Mouse (Mus musculus): Measurements from ENCODE around the gene Zfp512b. TPM values are rescaled to one million over a fixed set of nuclear protein-coding genes. Genes with fewer than 3 reads are reported as not detected.

Zfp512b gene
- polyA plus RNA-seq, 1 experiment from 2014 or later: 75.3 TPM

DNA sequence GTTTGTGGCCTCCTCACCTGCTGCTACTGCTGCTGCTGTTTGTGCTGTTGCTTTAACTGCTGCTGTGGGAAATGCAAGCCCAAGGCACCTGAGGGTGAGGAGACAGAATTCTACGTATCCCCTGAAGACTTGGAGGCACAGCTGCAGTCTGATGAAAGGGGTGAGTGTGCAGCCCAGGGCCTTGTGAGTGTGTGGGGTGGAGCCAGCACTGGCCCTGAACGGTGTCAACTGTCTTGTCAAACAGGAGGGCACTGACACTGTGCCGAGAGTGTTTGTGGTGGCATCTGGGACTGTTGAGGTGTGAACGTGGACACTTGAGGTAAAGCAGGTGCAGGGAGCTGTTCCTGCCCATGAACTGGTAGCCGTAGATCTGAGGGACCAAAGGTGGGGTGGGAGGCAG is 43.9 kb downstream of the Zfp512b start:
- Histone ChIP-seq H3K4me3 (replicated peaks; ENCODE audit: low read depth, low read length) (no peak overlapping the region), H3K27ac (replicated peaks; ENCODE audit: low read depth, low read length) (no peak overlapping the region), H3K9me3 (ENCODE audit: control insufficient read depth, low read length) (no peaks in the 10 kb centered on the region), H3K27me3 (ENCODE audit: control insufficient read depth, insufficient read depth, low read length) (no peaks in the 10 kb centered on the region), H3K4me1 (ENCODE audit: control insufficient read depth, insufficient read depth, low read length) (no peaks in the 10 kb centered on the region), H3K36me3 (ENCODE audit: control insufficient read depth, insufficient read depth, low read length) (peaks cover 77% of the 10 kb centered on the region), H3K9ac (replicated peaks; ENCODE audit: low read length) (no peak overlapping the region), H3K4me2 (ENCODE audit: low read length) (no peak overlapping the region)
- 90% methylated on average over 5 of the region's 5 CpGs for WGBS
- ATAC-seq (ENCODE audit: low FRiP score, low TSS enrichment) (no peak), DNase-seq (no peak)

DNA sequence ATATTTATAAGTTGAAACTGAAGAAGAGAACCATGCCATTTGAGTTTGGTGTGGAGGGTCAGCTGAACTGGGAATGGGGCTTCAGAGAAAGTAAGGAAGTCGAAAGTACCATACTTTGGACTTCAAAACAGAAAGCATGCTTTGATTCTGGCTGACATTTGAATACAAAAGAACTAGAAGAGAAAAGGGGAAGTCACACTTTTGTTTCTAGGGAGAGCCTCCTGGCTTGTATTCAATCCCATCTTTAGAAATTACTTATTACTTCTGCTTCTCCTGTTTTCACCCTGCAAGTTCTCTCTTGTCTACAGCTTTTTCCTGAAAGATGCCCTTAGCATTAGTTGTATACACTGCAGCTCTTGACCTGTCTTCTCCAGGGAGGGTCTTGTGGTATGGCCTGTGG is 44.4 kb downstream of the Zfp512b start:
- ATAC-seq (ENCODE audit: low FRiP score, low TSS enrichment) (no peak), DNase-seq (no peak)
- 81% methylated on average over 1 of the region's 1 CpGs for WGBS
- peaks cover 74% of the 10 kb centered on the region for H3K36me3 ChIP-seq (ENCODE audit: control insufficient read depth, insufficient read depth, low read length)
- no peak overlapping the region for H3K4me3 ChIP-seq (replicated peaks; ENCODE audit: low read depth, low read length)
- H3K4me2 ChIP-seq (ENCODE audit: low read length): no peak overlapping the region
- no peaks in the 10 kb centered on the region for H3K27me3 ChIP-seq (ENCODE audit: control insufficient read depth, insufficient read depth, low read length)
- H3K4me1 ChIP-seq (ENCODE audit: control insufficient read depth, insufficient read depth, low read length): no peaks in the 10 kb centered on the region
- H3K9ac ChIP-seq (replicated peaks; ENCODE audit: low read length): no peak overlapping the region
- no peak overlapping the region for H3K27ac ChIP-seq (replicated peaks; ENCODE audit: low read depth, low read length)
- no peaks in the 10 kb centered on the region for H3K9me3 ChIP-seq (ENCODE audit: control insufficient read depth, low read length)

DNA sequence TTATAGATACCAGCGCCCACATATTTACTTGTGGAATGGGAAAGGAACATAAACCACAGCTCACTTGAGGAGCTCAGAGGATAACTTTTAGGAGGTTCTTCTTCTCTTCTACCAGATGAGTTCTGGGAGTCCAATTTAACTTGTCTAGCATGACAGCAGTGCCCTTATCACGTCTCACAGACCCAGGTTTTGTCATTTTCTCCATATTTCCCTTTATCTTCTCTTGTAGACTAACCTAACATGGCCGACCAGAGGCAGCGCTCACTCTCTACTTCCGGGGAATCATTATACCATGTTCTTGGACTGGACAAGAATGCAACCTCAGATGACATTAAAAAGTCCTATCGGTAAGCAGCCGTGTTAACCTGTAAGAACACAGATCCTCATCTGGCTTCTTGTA is 46.5 kb downstream of the Zfp512b start:
- Histone ChIP-seq H3K4me2 (ENCODE audit: low read length) (no peak overlapping the region), H3K4me1 (ENCODE audit: control insufficient read depth, insufficient read depth, low read length) (no peaks in the 10 kb centered on the region), H3K9me3 (ENCODE audit: control insufficient read depth, low read length) (no peaks in the 10 kb centered on the region), H3K27ac (replicated peaks; ENCODE audit: low read depth, low read length) (no peak overlapping the region), H3K27me3 (ENCODE audit: control insufficient read depth, insufficient read depth, low read length) (no peaks in the 10 kb centered on the region), H3K9ac (replicated peaks; ENCODE audit: low read length) (no peak overlapping the region), H3K36me3 (ENCODE audit: control insufficient read depth, insufficient read depth, low read length) (peaks cover 54% of the 10 kb centered on the region), H3K4me3 (replicated peaks; ENCODE audit: low read depth, low read length) (no peak overlapping the region)
- ATAC-seq (ENCODE audit: low FRiP score, low TSS enrichment) (no peak), DNase-seq (no peak)
- WGBS: 96% methylated on average over 7 of the region's 7 CpGs

DNA sequence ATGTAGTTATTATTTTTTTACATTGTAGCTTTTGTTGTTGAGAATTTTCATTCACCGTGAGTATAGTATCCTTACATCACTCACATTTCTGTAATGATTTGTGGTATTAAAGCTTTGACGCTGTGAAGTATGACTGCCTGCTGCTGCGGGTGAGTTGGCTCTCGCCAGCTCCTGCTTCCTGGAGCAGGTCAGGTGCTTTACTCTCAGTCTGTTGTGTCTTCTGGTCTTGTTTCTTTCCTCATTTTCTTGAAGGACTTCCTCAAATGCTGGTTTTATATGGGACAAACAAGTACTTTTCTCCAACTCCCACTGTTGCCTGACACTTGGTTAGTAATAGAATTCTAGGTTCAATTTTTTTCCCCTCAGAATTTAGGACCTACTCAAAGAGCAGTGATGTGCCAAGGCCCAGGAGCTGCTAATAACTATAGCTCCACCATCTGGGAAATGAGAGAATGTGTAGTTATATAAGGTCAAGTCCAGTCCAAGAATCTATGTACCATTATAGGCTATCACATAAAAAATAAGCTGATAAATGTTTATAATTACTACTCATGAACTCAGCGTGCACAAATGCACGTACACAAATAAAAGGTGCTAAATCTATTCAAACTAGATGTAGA is 50.7 kb downstream of the Zfp512b start:
- Histone ChIP-seq H3K36me3 (ENCODE audit: control insufficient read depth, insufficient read depth, low read length) (peaks cover 11% of the 10 kb centered on the region), H3K4me1 (ENCODE audit: control insufficient read depth, insufficient read depth, low read length) (no peaks in the 10 kb centered on the region), H3K9ac (replicated peaks; ENCODE audit: low read length) (no peak overlapping the region), H3K27me3 (ENCODE audit: control insufficient read depth, insufficient read depth, low read length) (no peaks in the 10 kb centered on the region), H3K4me3 (replicated peaks; ENCODE audit: low read depth, low read length) (no peak overlapping the region), H3K9me3 (ENCODE audit: control insufficient read depth, low read length) (no peaks in the 10 kb centered on the region), H3K4me2 (ENCODE audit: low read length) (no peak overlapping the region), H3K27ac (replicated peaks; ENCODE audit: low read depth, low read length) (no peak overlapping the region)
- no peak for ATAC-seq (ENCODE audit: low FRiP score, low TSS enrichment)
- 94% methylated on average over 6 of the region's 6 CpGs for WGBS
- no peak for DNase-seq

DNA sequence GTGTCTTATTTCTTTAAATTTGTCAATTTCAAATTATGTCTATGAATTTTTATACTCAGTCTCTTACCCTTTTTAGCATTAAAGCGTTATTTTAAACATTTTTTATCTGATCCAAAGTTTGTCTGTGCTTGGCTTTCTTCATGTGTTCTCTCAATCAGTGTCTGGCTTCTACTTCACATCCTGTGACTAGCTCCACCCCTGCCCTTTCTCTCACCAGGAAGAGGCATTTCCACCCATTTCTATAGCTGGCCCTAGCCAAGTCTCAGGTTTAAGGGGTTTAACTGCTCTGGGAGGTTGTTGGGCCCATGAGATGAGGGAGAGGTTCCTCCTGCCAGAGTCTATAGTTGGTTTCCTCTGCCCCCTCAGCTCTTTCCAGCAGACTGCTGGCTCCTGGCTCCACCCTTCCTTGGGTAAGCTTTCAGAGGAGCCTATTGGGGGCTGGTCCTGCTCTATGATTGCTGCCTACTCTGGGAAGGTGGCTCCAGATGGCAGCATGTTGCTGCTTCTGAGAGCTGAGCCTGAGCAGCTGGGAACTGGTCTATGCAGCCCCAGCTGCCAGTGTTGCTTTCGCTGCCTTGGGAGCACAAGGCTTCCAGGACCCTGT is 55.1 kb downstream of the Zfp512b start:
- 80% methylated on average over 2 of the region's 2 CpGs for WGBS
- no peak overlapping the region for H3K4me2 ChIP-seq (ENCODE audit: low read length)

DNA sequence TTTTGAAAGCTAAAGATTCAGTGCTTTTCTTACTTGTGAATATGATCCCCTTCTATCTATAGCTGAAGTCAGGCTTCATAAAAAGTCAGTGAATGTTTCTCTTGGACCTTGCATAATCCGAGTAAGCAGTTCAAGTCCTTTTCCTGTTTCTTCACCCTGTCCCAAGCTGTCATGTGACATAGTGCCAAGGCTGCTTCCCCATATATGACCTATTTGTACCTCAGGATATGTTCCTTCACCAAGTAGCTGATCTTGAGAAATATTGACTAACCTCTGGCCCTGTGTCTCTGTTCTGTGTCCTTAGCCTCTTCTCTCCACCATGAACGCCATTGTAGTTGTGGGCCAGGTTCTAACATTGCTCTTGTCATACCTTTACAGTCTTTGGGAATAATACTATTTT is 56.2 kb downstream of the Zfp512b start:
- H3K4me3 ChIP-seq (replicated peaks; ENCODE audit: low read depth, low read length): no peak overlapping the region
- DNase-seq: no peak
- H3K27ac ChIP-seq (replicated peaks; ENCODE audit: low read depth, low read length): no peak overlapping the region
- H3K9me3 ChIP-seq (ENCODE audit: control insufficient read depth, low read length): no peaks in the 10 kb centered on the region
- no peak for ATAC-seq (ENCODE audit: low FRiP score, low TSS enrichment)
- H3K4me2 ChIP-seq (ENCODE audit: low read length): no peak overlapping the region
- H3K4me1 ChIP-seq (ENCODE audit: control insufficient read depth, insufficient read depth, low read length): no peaks in the 10 kb centered on the region
- no peak overlapping the region for H3K9ac ChIP-seq (replicated peaks; ENCODE audit: low read length)
- H3K36me3 ChIP-seq (ENCODE audit: control insufficient read depth, insufficient read depth, low read length): no peaks in the 10 kb centered on the region
- WGBS: 93% methylated on average over 2 of the region's 2 CpGs
- no peaks in the 10 kb centered on the region for H3K27me3 ChIP-seq (ENCODE audit: control insufficient read depth, insufficient read depth, low read length)

More for the DNA sequence above, 55.1 kb downstream of the Zfp512b start:
- Histone ChIP-seq H3K36me3 (ENCODE audit: control insufficient read depth, insufficient read depth, low read length) (no peaks in the 10 kb centered on the region), H3K4me1 (ENCODE audit: control insufficient read depth, insufficient read depth, low read length) (no peaks in the 10 kb centered on the region), H3K27ac (replicated peaks; ENCODE audit: low read depth, low read length) (peak overlapping the region; percentile 34; the same call in 1 of the 2 replicates), H3K9me3 (ENCODE audit: control insufficient read depth, low read length) (no peaks in the 10 kb centered on the region), H3K9ac (replicated peaks; ENCODE audit: low read length) (no peak overlapping the region), H3K27me3 (ENCODE audit: control insufficient read depth, insufficient read depth, low read length) (no peaks in the 10 kb centered on the region), H3K4me3 (replicated peaks; ENCODE audit: low read depth, low read length) (no peak overlapping the region)
- ATAC-seq (ENCODE audit: low FRiP score, low TSS enrichment) (no peak), DNase-seq (peak; percentile 33)

DNA sequence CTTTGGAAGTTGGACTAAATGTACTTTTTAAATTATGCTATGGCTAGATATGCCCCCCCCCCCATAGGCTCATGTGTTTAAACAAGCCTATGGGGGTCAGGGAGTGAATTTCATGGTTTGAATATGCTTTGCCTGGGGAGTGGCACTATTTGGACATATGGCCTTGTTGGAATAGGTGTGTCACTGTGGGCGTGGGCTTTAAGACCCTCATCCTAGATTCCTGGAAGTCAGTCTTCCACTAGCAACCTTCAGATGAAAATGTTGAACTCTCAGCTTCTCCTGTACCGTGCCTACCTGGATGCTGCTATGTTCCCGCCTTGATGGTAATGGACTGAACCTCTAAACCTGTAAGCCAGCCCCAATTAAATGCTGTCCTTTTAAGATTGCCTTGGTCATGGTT is 60.0 kb downstream of the Zfp512b start:
- H3K27ac ChIP-seq (replicated peaks; ENCODE audit: low read depth, low read length): no peak overlapping the region
- H3K9ac ChIP-seq (replicated peaks; ENCODE audit: low read length): no peak overlapping the region
- ATAC-seq (ENCODE audit: low FRiP score, low TSS enrichment) (no peak), DNase-seq (no peak)
- H3K4me1 ChIP-seq (ENCODE audit: control insufficient read depth, insufficient read depth, low read length): no peaks in the 10 kb centered on the region
- H3K27me3 ChIP-seq (ENCODE audit: control insufficient read depth, insufficient read depth, low read length): no peaks in the 10 kb centered on the region
- no peak overlapping the region for H3K4me2 ChIP-seq (ENCODE audit: low read length)
- no peak overlapping the region for H3K4me3 ChIP-seq (replicated peaks; ENCODE audit: low read depth, low read length)
- 94% methylated on average over 3 of the region's 3 CpGs for WGBS
- H3K36me3 ChIP-seq (ENCODE audit: control insufficient read depth, insufficient read depth, low read length): no peaks in the 10 kb centered on the region
- 0 out of 2 replicates have a peak, but pooled peaks cover 5% of the 10 kb centered on the region for H3K9me3 ChIP-seq (ENCODE audit: control insufficient read depth, low read length)

Small RNAs within 50 kb of the gene (microRNA-seq; reads per million reads assigned to microRNA genes)
- not detected for gene Mir7006

Other genes starting within 250 kb of the Zfp512b start
- gene Zgpat, start 227.9 kb downstream of the Zfp512b start, polyA plus RNA-seq (2014; fragmentation: Nextera tagmentation; extraction: Ambion mirVana): 65.0 and 67.7 TPM in 2 replicates
- 65.8 and 76.2 TPM in 2 replicates for gene Arfrp1, start 227.4 kb downstream of the Zfp512b start, polyA plus RNA-seq (2014; fragmentation: Nextera tagmentation; extraction: Ambion mirVana)
- gene Lime1, start 212.7 kb downstream of the Zfp512b start, polyA plus RNA-seq (2014; fragmentation: Nextera tagmentation; extraction: Ambion mirVana): 43.7 and 50.1 TPM in 2 replicates
- 18.8 and 22.2 TPM in 2 replicates for gene Zbtb46, start 133.4 kb downstream of the Zfp512b start, polyA plus RNA-seq (2014; fragmentation: Nextera tagmentation; extraction: Ambion mirVana)
- gene Abhd16b, start 99.6 kb downstream of the Zfp512b start, polyA plus RNA-seq (2014; fragmentation: Nextera tagmentation; extraction: Ambion mirVana): 0.12 TPM in 1 of 2 replicates, not detected in the other
- gene Tpd52l2, start 95.7 kb downstream of the Zfp512b start, polyA plus RNA-seq (2014; fragmentation: Nextera tagmentation; extraction: Ambion mirVana): 102 and 112 TPM in 2 replicates
- gene Dnajc5, start 72.3 kb downstream of the Zfp512b start, polyA plus RNA-seq (2014; fragmentation: Nextera tagmentation; extraction: Ambion mirVana): 189 and 233 TPM in 2 replicates
- gene Uckl1, start 7.9 kb downstream of the Zfp512b start, polyA plus RNA-seq (2014; fragmentation: Nextera tagmentation; extraction: Ambion mirVana): 61.0 and 65.6 TPM in 2 replicates
- gene Prpf6, start 935 bp downstream of the Zfp512b start, polyA plus RNA-seq (2014; fragmentation: Nextera tagmentation; extraction: Ambion mirVana): 59.9 and 65.8 TPM in 2 replicates
- gene Samd10, start 6.4 kb upstream of the Zfp512b start, polyA plus RNA-seq (2014; fragmentation: Nextera tagmentation; extraction: Ambion mirVana): 215 and 245 TPM in 2 replicates
- not detected in 2 replicates for gene Gm29797, start 64.2 kb upstream of the Zfp512b start, polyA plus RNA-seq (2014; fragmentation: Nextera tagmentation; extraction: Ambion mirVana)
- 10.6 and 16.3 TPM in 2 replicates for gene Sox18, start 78.8 kb upstream of the Zfp512b start, polyA plus RNA-seq (2014; fragmentation: Nextera tagmentation; extraction: Ambion mirVana)
- gene Tcea2, start 87.5 kb upstream of the Zfp512b start, polyA plus RNA-seq (2014; fragmentation: Nextera tagmentation; extraction: Ambion mirVana): 37.4 and 44.9 TPM in 2 replicates
- 57.0 and 72.9 TPM in 2 replicates for gene Rgs19, start 101.2 kb upstream of the Zfp512b start, polyA plus RNA-seq (2014; fragmentation: Nextera tagmentation; extraction: Ambion mirVana)
- gene Lkaaear1, start 105.6 kb upstream of the Zfp512b start, polyA plus RNA-seq (2014; fragmentation: Nextera tagmentation; extraction: Ambion mirVana): not detected in 2 replicates
- 105 and 110 TPM in 2 replicates for gene Oprl1, start 122.2 kb upstream of the Zfp512b start, polyA plus RNA-seq (2014; fragmentation: Nextera tagmentation; extraction: Ambion mirVana)
- 21.2 and 31.3 TPM in 2 replicates for gene Myt1, start 170.5 kb upstream of the Zfp512b start, polyA plus RNA-seq (2014; fragmentation: Nextera tagmentation; extraction: Ambion mirVana)
- gene Pcmtd2, start 245.1 kb upstream of the Zfp512b start, polyA plus RNA-seq (2014; fragmentation: Nextera tagmentation; extraction: Ambion mirVana): 24.7 and 36.2 TPM in 2 replicates